In genomic region chr16:63287655-63288054, GRCm38 (mm10) we compare ENCODE assay signal across 16 mouse cellular contexts.
DNase-seq lines count a peak whose midpoint lies in the region; ATAC-seq lines count a peak whose summit lies in the region.
"Had no signal": no experiment of that assay in that cellular context is flagged by ENCODE, and none has a peak within 500 bp of the region (broad histone marks: within the 10 kb centered on the region; RNA-seq: fewer than 3 reads in every experiment).

No protein-coding gene starts in this region.

- no peak overlapping the region for H3K4me3 ChIP-seq in embryonic facial prominence, embryonic 10.5 days
- H3K4me3 ChIP-seq in embryonic facial prominence, embryonic 14.5 days (ENCODE audit: low read depth, low read length) = no peak overlapping the region
- no peak overlapping the region for H3K4me3 ChIP-seq in limb, embryonic 12.5 days (replicated peaks)
- no peak overlapping the region for H3K4me3 ChIP-seq in hindbrain, embryonic 14.5 days (replicated peaks; ENCODE audit: low read length)
- H3K4me3 ChIP-seq: forebrain, embryonic 10.5 days; megakaryocyte, embryonic 14.5 days; midbrain, embryonic 15.5 days had no signal

- peak; percentile 8 to 21 for DNase-seq in kidney, postnatal 4 days
- DNase-seq in kidney, postnatal 14 days = no peak
- DNase-seq in embryonic facial prominence, embryonic 10.5 days (ENCODE audit: low spot score) = peak; percentile 22
- DNase-seq in embryonic facial prominence, embryonic 14.5 days (ENCODE audit: low spot score) = peak; percentile 92
- DNase-seq in hindbrain, embryonic 14.5 days (ENCODE audit: low spot score) = no peak
- no peak for DNase-seq in spleen, postnatal 14 days (ENCODE audit: low spot score in 2 of 2)
- DNase-seq: adrenal gland, postnatal 36 days; cerebellum, adult 8-10 months; heart, adult 11 months; liver, postnatal 0 days; thymus, adult 18-20 months had no signal

- peak overlapping the region; percentile 8; the same call in 1 of the 2 replicates for H3K4me2 ChIP-seq in embryonic facial prominence, embryonic 14.5 days (ENCODE audit: low read depth, low read length)
- H3K4me2 ChIP-seq in limb, embryonic 12.5 days = 0 out of 2 replicates have a peak overlapping the region, but pooled peaks have one; percentile 3
- H3K4me2 ChIP-seq in hindbrain, embryonic 14.5 days (replicated peaks) = no peak overlapping the region
- H3K4me2 ChIP-seq: midbrain, embryonic 15.5 days had no signal

- no peaks in the 10 kb centered on the region for H3K36me3 ChIP-seq in embryonic facial prominence, embryonic 10.5 days (replicated peaks)
- H3K36me3 ChIP-seq in embryonic facial prominence, embryonic 14.5 days (ENCODE audit: control insufficient read depth, insufficient read depth, low read length) = no peaks in the 10 kb centered on the region
- no peaks in the 10 kb centered on the region for H3K36me3 ChIP-seq in limb, embryonic 12.5 days
- no peaks in the 10 kb centered on the region for H3K36me3 ChIP-seq in hindbrain, embryonic 14.5 days (replicated peaks; ENCODE audit: control insufficient read depth, insufficient read depth)
- H3K36me3 ChIP-seq: forebrain, embryonic 10.5 days; midbrain, embryonic 15.5 days had no signal

- no peak overlapping the region for H3K9ac ChIP-seq in embryonic facial prominence, embryonic 14.5 days (ENCODE audit: low read depth, low read length)
- no peak overlapping the region for H3K9ac ChIP-seq in limb, embryonic 12.5 days (replicated peaks)
- H3K9ac ChIP-seq in hindbrain, embryonic 14.5 days = no peak overlapping the region
- H3K9ac ChIP-seq: liver, postnatal 0 days; midbrain, embryonic 15.5 days had no signal

- ATAC-seq in embryonic facial prominence, embryonic 14.5 days (ENCODE audit: low read depth) = peak; percentile 71
- peak; percentile 88; the same call in 1 of the 2 replicates for ATAC-seq in limb, embryonic 12.5 days (ENCODE audit: insufficient number of reproducible peaks, insufficient read depth, low FRiP score, low TSS enrichment, low read depth)
- ATAC-seq in hindbrain, embryonic 14.5 days (ENCODE audit: low FRiP score) = no peak
- ATAC-seq: inflammation-experienced regulatory T-cells, adult 6 months; liver, postnatal 0 days; midbrain, embryonic 15.5 days had no signal

- no peaks in the 10 kb centered on the region for H3K27me3 ChIP-seq in embryonic facial prominence, embryonic 10.5 days (replicated peaks; ENCODE audit: low read depth, poor library complexity, severe bottlenecking)
- H3K27me3 ChIP-seq in embryonic facial prominence, embryonic 14.5 days (replicated peaks; ENCODE audit: control insufficient read depth, insufficient read depth, low read length) = no peaks in the 10 kb centered on the region
- H3K27me3 ChIP-seq in limb, embryonic 12.5 days = no peaks in the 10 kb centered on the region
- no peaks in the 10 kb centered on the region for H3K27me3 ChIP-seq in hindbrain, embryonic 14.5 days (ENCODE audit: control insufficient read depth, insufficient read depth, low read length)
- H3K27me3 ChIP-seq: megakaryocyte, embryonic 14.5 days; midbrain, embryonic 15.5 days had no signal

- no peaks in the 10 kb centered on the region for H3K4me1 ChIP-seq in embryonic facial prominence, embryonic 10.5 days
- peaks cover 4% of the 10 kb centered on the region; the same call in 1 of the 2 replicates for H3K4me1 ChIP-seq in embryonic facial prominence, embryonic 14.5 days (ENCODE audit: control insufficient read depth, insufficient read depth, low read length)
- peaks cover 11% of the 10 kb centered on the region; the same call in 1 of the 2 replicates for H3K4me1 ChIP-seq in limb, embryonic 12.5 days (replicated peaks)
- no peaks in the 10 kb centered on the region for H3K4me1 ChIP-seq in hindbrain, embryonic 14.5 days (replicated peaks; ENCODE audit: control insufficient read depth, insufficient read depth, low read length)
- H3K4me1 ChIP-seq: forebrain, embryonic 10.5 days; megakaryocyte, embryonic 14.5 days; midbrain, embryonic 15.5 days had no signal

- WGBS in embryonic facial prominence, embryonic 10.5 days = 68% methylated on average over 7 of the region's 7 CpGs
- WGBS in embryonic facial prominence, embryonic 14.5 days = 27% methylated on average over 7 of the region's 7 CpGs
- WGBS in limb, embryonic 12.5 days = 21% methylated on average over 7 of the region's 7 CpGs
- WGBS in hindbrain, embryonic 14.5 days = 88% methylated on average over 7 of the region's 7 CpGs

- no peak overlapping the region for H3K27ac ChIP-seq in embryonic facial prominence, embryonic 10.5 days (replicated peaks)
- peak overlapping the region; percentile 33; the same call in 1 of the 2 replicates for H3K27ac ChIP-seq in embryonic facial prominence, embryonic 14.5 days (replicated peaks; ENCODE audit: low read depth, low read length)
- H3K27ac ChIP-seq in limb, embryonic 12.5 days = peak overlapping the region; percentile 53; the same call in 1 of the 2 replicates
- H3K27ac ChIP-seq in hindbrain, embryonic 14.5 days = no peak overlapping the region
- H3K27ac ChIP-seq: forebrain, embryonic 10.5 days; midbrain, embryonic 15.5 days had no signal

- no peaks in the 10 kb centered on the region for H3K9me3 ChIP-seq in embryonic facial prominence, embryonic 10.5 days
- H3K9me3 ChIP-seq in embryonic facial prominence, embryonic 14.5 days (ENCODE audit: control insufficient read depth, low read length) = no peaks in the 10 kb centered on the region
- no peaks in the 10 kb centered on the region for H3K9me3 ChIP-seq in limb, embryonic 12.5 days
- H3K9me3 ChIP-seq in hindbrain, embryonic 14.5 days (ENCODE audit: control insufficient read depth, low read length) = no peaks in the 10 kb centered on the region
- H3K9me3 ChIP-seq: forebrain, embryonic 10.5 days; midbrain, embryonic 15.5 days had no signal

Comparison
In these comparisons a context has a peak if more than half of its experiments do, and no peak if none do; other contexts are left out.
1. DNase-seq: peak in kidney, postnatal 4 days (2 of 2), embryonic facial prominence, embryonic 10.5 days (single experiment) and embryonic facial prominence, embryonic 14.5 days (single experiment); none in kidney, postnatal 14 days (single experiment), hindbrain, embryonic 14.5 days (single experiment) and spleen, postnatal 14 days (0 of 2).
2. H3K27ac ChIP-seq: peak in embryonic facial prominence, embryonic 14.5 days (single experiment) and limb, embryonic 12.5 days (single experiment); none in embryonic facial prominence, embryonic 10.5 days (single experiment) and hindbrain, embryonic 14.5 days (single experiment).